Mouse (Mus musculus): ENCODE results near the gene Rapgef4.

The Rapgef4 gene

GRCm38 (mm10) chr2:72149059-72149458, 168.0 kb downstream of the Rapgef4 start:
- peak; percentile 50 for DNase-seq (ENCODE audit: low spot score)

GRCm38 (mm10) chr2:72151792-72152554, 170.9 kb downstream of the Rapgef4 start:
- no peak for DNase-seq (ENCODE audit: low spot score)

GRCm38 (mm10) chr2:72152746-72153145, 171.7 kb downstream of the Rapgef4 start:
- no peak for DNase-seq (ENCODE audit: low spot score)

- no peak for DNase-seq (ENCODE audit: low spot score)
Measured at GRCm38 (mm10) chr2:72153851-72154250, 172.8 kb downstream of the Rapgef4 start.

GRCm38 (mm10) chr2:72155102-72155773, 174.2 kb downstream of the Rapgef4 start:
- no peak for DNase-seq (ENCODE audit: low spot score)

GRCm38 (mm10) chr2:72156484-72156883, 175.4 kb downstream of the Rapgef4 start:
- no peak for DNase-seq (ENCODE audit: low spot score)

- no peak for DNase-seq (ENCODE audit: low spot score)
Measured at GRCm38 (mm10) chr2:72157561-72157960, 176.5 kb downstream of the Rapgef4 start.

GRCm38 (mm10) chr2:72158045-72158444, 177.0 kb downstream of the Rapgef4 start:
- no peak for DNase-seq (ENCODE audit: low spot score)

- no peak for DNase-seq (ENCODE audit: low spot score)
Measured at GRCm38 (mm10) chr2:72158691-72159225, 177.7 kb downstream of the Rapgef4 start.

GRCm38 (mm10) chr2:72159281-72159680, 178.2 kb downstream of the Rapgef4 start:
- no peak for DNase-seq (ENCODE audit: low spot score)

- no peak for DNase-seq (ENCODE audit: low spot score)
Measured at GRCm38 (mm10) chr2:72165136-72165854, 184.3 kb downstream of the Rapgef4 start.

GRCm38 (mm10) chr2:72169451-72170100, 188.5 kb downstream of the Rapgef4 start:
- no peak for DNase-seq (ENCODE audit: low spot score)

- DNase-seq (ENCODE audit: low spot score): no peak
Measured at GRCm38 (mm10) chr2:72170546-72170945, 189.5 kb downstream of the Rapgef4 start.

- DNase-seq (ENCODE audit: low spot score): no peak
Measured at GRCm38 (mm10) chr2:72171204-72171603, 190.2 kb downstream of the Rapgef4 start.

- no peak for DNase-seq (ENCODE audit: low spot score)
Measured at GRCm38 (mm10) chr2:72173010-72173409, 192.0 kb downstream of the Rapgef4 start.

GRCm38 (mm10) chr2:72173844-72174243, 192.8 kb downstream of the Rapgef4 start:
- DNase-seq (ENCODE audit: low spot score): no peak

GRCm38 (mm10) chr2:72175536-72175935, 194.5 kb downstream of the Rapgef4 start:
- DNase-seq (ENCODE audit: low spot score): no peak

- DNase-seq (ENCODE audit: low spot score): no peak
Measured at GRCm38 (mm10) chr2:72175971-72176370, 194.9 kb downstream of the Rapgef4 start.

GRCm38 (mm10) chr2:72177214-72178023, 196.4 kb downstream of the Rapgef4 start:
- no peak for DNase-seq (ENCODE audit: low spot score)

- no peak for DNase-seq (ENCODE audit: low spot score)
Measured at GRCm38 (mm10) chr2:72178025-72178424, 197.0 kb downstream of the Rapgef4 start.

- DNase-seq (ENCODE audit: low spot score): no peak
Measured at GRCm38 (mm10) chr2:72178515-72178914, 197.5 kb downstream of the Rapgef4 start.
